In the genomic region with DNA sequence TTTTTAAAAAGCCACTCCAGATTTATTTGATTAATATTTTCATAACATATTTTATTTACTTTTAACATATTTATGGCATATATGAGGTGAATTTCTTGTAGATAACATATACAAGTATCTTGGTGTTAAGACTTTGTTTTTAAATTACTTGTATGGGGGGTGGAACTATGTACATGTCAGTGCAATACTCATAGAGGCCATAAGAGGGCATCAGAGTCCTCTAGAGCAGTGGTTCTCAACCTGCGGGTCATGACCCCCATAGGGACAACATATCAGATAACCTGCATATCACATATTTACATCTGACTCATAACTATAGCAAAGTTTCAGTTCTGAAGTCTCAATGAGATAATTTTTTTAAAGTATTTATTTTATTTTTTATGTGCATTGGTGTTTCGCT, we compare ENCODE assay signal across 14 mouse cellular contexts. TPM values are rescaled to one million over a fixed set of nuclear protein-coding genes. Genes with fewer than 3 reads are reported as not detected.
DNase-seq lines count a peak whose midpoint lies in the region.
"Had no signal": no experiment of that assay in that cellular context is flagged by ENCODE, and none has a peak within 500 bp of the region (broad histone marks: within the 10 kb centered on the region; RNA-seq: fewer than 3 reads in every experiment).

No protein-coding gene starts in this region.

- peaks cover 16% of the 10 kb centered on the region for H3K4me1 ChIP-seq in heart, embryonic 10.5 days

- 81% methylated on average over 2 of the region's 2 CpGs for WGBS in heart, embryonic 10.5 days

- DNase-seq in embryo, embryonic 10 days (ENCODE audit: low spot score): peak; percentile 34
- DNase-seq in embryo, embryonic 11 days: no peak
- DNase-seq in lung, postnatal 14 days: peak; percentile 10
- no peak for DNase-seq in lung, adult 18-20 months
- DNase-seq in brain, adult 2 months (ENCODE audit: low read depth, low spot score): peak; percentile 66
- DNase-seq in thymus, postnatal 14 days: peak; percentile 50
- DNase-seq in heart, embryonic 10.5 days (ENCODE audit: low spot score): no peak
- no peak for DNase-seq in spleen, postnatal 14 days (ENCODE audit: low spot score in 2 of 2)
- DNase-seq: cerebellum, adult 11 months; gastrocnemius, postnatal 25 days had no signal

- H3K9me3 ChIP-seq in heart, embryonic 10.5 days: no peaks in the 10 kb centered on the region

- H3K27ac ChIP-seq in heart, embryonic 10.5 days: no peak overlapping the region

- no peaks in the 10 kb centered on the region for H3K36me3 ChIP-seq in heart, embryonic 10.5 days

- no peak overlapping the region for H3K4me3 ChIP-seq in heart, embryonic 10.5 days

- no peaks in the 10 kb centered on the region for H3K27me3 ChIP-seq in heart, embryonic 10.5 days (ENCODE audit: insufficient read depth, poor library complexity, severe bottlenecking)

RNA-seq across cellular contexts. Expression of gene Gnb5, which starts 6.7 kb away (rescaled TPM):
- 40.4 and 58.1 TPM in 2 replicates for polyA plus RNA-seq in heart, embryonic 10.5 days (2016; fragmentation: Nextera tagmentation; extraction: Ambion mirVana)

RNA-seq across cellular contexts. Expression of gene Bcl2l10, which starts 48.2 kb away (rescaled TPM):
- not detected in 2 replicates for polyA plus RNA-seq in heart, embryonic 10.5 days (2016; fragmentation: Nextera tagmentation; extraction: Ambion mirVana)
- polyA plus RNA-seq: hindbrain, embryonic 16.5 days; lung, embryonic 16.5 days; neural tube, embryonic 14.5 days; spleen, adult 2 months had no signal

Comparison
In these comparisons a context has a peak if more than half of its experiments do, and no peak if none do; other contexts are left out.
1. DNase-seq: peak in embryo, embryonic 10 days (single experiment), lung, postnatal 14 days (single experiment), brain, adult 2 months (single experiment) and thymus, postnatal 14 days (single experiment); none in embryo, embryonic 11 days (single experiment), lung, adult 18-20 months (0 of 2), heart, embryonic 10.5 days (single experiment) and spleen, postnatal 14 days (0 of 2).